Mouse (Mus musculus) heart, adult 10 weeks (tissue): Measurements from ENCODE around the gene Galnt9. TPM values are rescaled to one million over a fixed set of nuclear protein-coding genes. Genes with fewer than 3 reads are reported as not detected.

Source experiments
- polyA plus RNA-seq: library from polyadenylated mRNA; stranded (reverse); fragments of 350-450 nt; fragmentation: Illumina TruSeq; extraction: RNeasy Lipid Tissue Mini Kit (QIAGEN cat#74804); gene quantifications from one replicate; pipeline ENCODE4 v1.2.3, GENCODE M21; 2014; ENCODE audit warnings: low read depth, low replicate concordance

Galnt9 gene
- not detected for polyA plus RNA-seq

GRCm38 (mm10) chr5:110543951-110544690 is at the start of gene Galnt9:
Gene Galnt9, plus strand, starts transcription at chr5:110544355.

GRCm38 (mm10) chr5:110652719-110653648 is 108.8 kb downstream of the Galnt9 start, which contains the start of the genes Noc4l and Ddx51:
Gene Noc4l, minus strand, starts transcription at chr5:110653417.
Gene Ddx51, plus strand, starts transcription at chr5:110653451.

Other genes with a start within 250 kb of the Galnt9 start
- not detected for gene P2rx2, start 201.1 kb upstream of the Galnt9 start, polyA plus RNA-seq
- not detected for gene Lrcol1, start 199.6 kb upstream of the Galnt9 start, polyA plus RNA-seq
- gene Fbrsl1, start 95.9 kb upstream of the Galnt9 start, polyA plus RNA-seq: 39.7 TPM
- 11.1 TPM for gene Noc4l, start 109.1 kb downstream of the Galnt9 start, polyA plus RNA-seq
- gene Ddx51, start 109.1 kb downstream of the Galnt9 start, polyA plus RNA-seq: 15.6 TPM
- gene Ep400, start 226.4 kb downstream of the Galnt9 start, polyA plus RNA-seq: 16.8 TPM
- 20.3 TPM for gene Pus1, start 236.3 kb downstream of the Galnt9 start, polyA plus RNA-seq